Mouse (Mus musculus) intestine, embryonic 15.5 days (tissue): ENCODE results near the gene Atpaf1. TPM values are rescaled to one million over a fixed set of nuclear protein-coding genes. Genes with fewer than 3 reads are reported as not detected.

Experiments used
- ATAC-seq: fragments of 200-750 bp; cut with Nextera tagmentation; 2 replicates; pipeline ENCODE4 v1.8.0; 2017; ENCODE audit warnings: moderate TSS enrichment, moderate library complexity
- H3K27ac ChIP-seq: fragments of 300-500 bp; sonication (generic); 2 replicates; pipeline ENCODE4 v1.5.1; 2015; ENCODE audit warnings: mild to moderate bottlenecking, inconsistent platforms
- H3K27me3 ChIP-seq: fragments of 300-500 bp; sonication (generic); replicated peaks from 2 replicates; pipeline ENCODE4 v1.6.1; 2015; ENCODE audit warnings: inconsistent platforms
- H3K36me3 ChIP-seq: fragments of 300-500 bp; sonication (generic); 2 replicates; pipeline ENCODE4 v1.6.1; 2015; ENCODE audit warnings: inconsistent platforms
- H3K4me1 ChIP-seq: fragments of 300-500 bp; sonication (generic); replicated peaks from 2 replicates; pipeline ENCODE4 v1.6.1; 2015; ENCODE audit warnings: inconsistent platforms
- H3K4me2 ChIP-seq: fragments of 300-500 bp; sonication (generic); replicated peaks from 2 replicates; pipeline ENCODE4 v1.6.1; 2015; ENCODE audit warnings: mild to moderate bottlenecking, inconsistent platforms
- H3K4me3 ChIP-seq: fragments of 300-500 bp; sonication (generic); replicated peaks from 2 replicates; pipeline ENCODE4 v1.5.1; 2015; ENCODE audit warnings: inconsistent platforms
- H3K9ac ChIP-seq: fragments of 300-500 bp; sonication (generic); 2 replicates; pipeline ENCODE4 v1.6.1; 2015; ENCODE audit warnings: inconsistent platforms
- H3K9me3 ChIP-seq: fragments of 300-500 bp; sonication (generic); 2 replicates; pipeline ENCODE4 v1.6.1; 2016; ENCODE audit warnings: inconsistent platforms
- WGBS: fragments of 180-500 bp; shearing (Covaris S2); methylation state at CpG from one replicate; pipeline ENCODE4 v1.1.7; 2015; 5-methylcytosine and 5-hydroxymethylcytosine counted together
- polyA plus RNA-seq: library from polyadenylated mRNA; unstranded; fragments of >200 nt; fragmentation: Nextera tagmentation; extraction: Ambion mirVana; gene quantifications from 2 replicates; pipeline ENCODE4 v1.2.1, GENCODE M21; 2015

The Atpaf1 gene
- polyA plus RNA-seq = 62.4 and 63.5 TPM in 2 replicates

- under 1% methylated on average over 69 of the region's 69 CpGs for WGBS
- peak within 1 kb of the TSS; percentile 70 for H3K27ac ChIP-seq
- 0 out of 2 replicates have a peak, but pooled peaks cover 2% of the 10 kb centered on the region for H3K36me3 ChIP-seq
- peak; percentile 93 for ATAC-seq
- peak within 1 kb of the TSS; percentile 89 for H3K4me2 ChIP-seq
- no peaks in the 10 kb centered on the region for H3K27me3 ChIP-seq
- H3K9me3 ChIP-seq = no peaks in the 10 kb centered on the region
- H3K4me1 ChIP-seq = peaks cover 6% of the 10 kb centered on the region; the same call in 1 of the 2 replicates
- H3K9ac ChIP-seq = peak within 1 kb of the TSS; percentile 83
- H3K4me3 ChIP-seq = peak within 1 kb of the TSS; percentile 85
Measured at GRCm38 (mm10) chr4:115784769-115785510, at the start of gene Atpaf1. Atpaf1 (plus strand) TSS chr4:115784812.

GRCm38 (mm10) chr4:115734867-115735266, 49.7 kb upstream of the Atpaf1 start:
- Histone ChIP-seq H3K27ac (no peak overlapping the region), H3K9me3 (no peaks in the 10 kb centered on the region), H3K4me3 (no peak overlapping the region), H3K4me2 (no peak overlapping the region), H3K4me1 (peaks cover 10% of the 10 kb centered on the region), H3K36me3 (no peaks in the 10 kb centered on the region), H3K9ac (no peak overlapping the region), H3K27me3 (no peaks in the 10 kb centered on the region)
- WGBS = 72% methylated on average over 4 of the region's 4 CpGs
- ATAC-seq = no peak

GRCm38 (mm10) chr4:115737551-115738041, 47.0 kb upstream of the Atpaf1 start, which contains the start of gene Efcab14:
Efcab14 (plus strand) TSS chr4:115737744.
- peak within 1 kb of the TSS; percentile 90 for H3K9ac ChIP-seq

GRCm38 (mm10) chr4:115738481-115738985, 46.1 kb upstream of the Atpaf1 start:
- no peaks in the 10 kb centered on the region for H3K9me3 ChIP-seq
- no peaks in the 10 kb centered on the region for H3K27me3 ChIP-seq
- H3K36me3 ChIP-seq = no peaks in the 10 kb centered on the region
- peak overlapping the region; percentile 77 for H3K4me2 ChIP-seq
- WGBS = 31% methylated on average over 13 of the region's 13 CpGs
- peak overlapping the region; percentile 83 for H3K4me3 ChIP-seq
- H3K27ac ChIP-seq = no peak overlapping the region
- no peak for ATAC-seq
- H3K4me1 ChIP-seq = peaks cover 7% of the 10 kb centered on the region
- H3K9ac ChIP-seq = peak overlapping the region; percentile 90

More at GRCm38 (mm10) chr4:115737551-115738041, 47.0 kb upstream of the Atpaf1 start, which contains the start of gene Efcab14:
- ATAC-seq = peak; percentile 99
- peaks cover 9% of the 10 kb centered on the region for H3K4me1 ChIP-seq
- WGBS = under 1% methylated on average over 45 of the region's 45 CpGs
- H3K4me3 ChIP-seq = peak within 1 kb of the TSS; percentile 83
- H3K27me3 ChIP-seq = no peaks in the 10 kb centered on the region
- peak within 1 kb of the TSS; percentile 77 for H3K4me2 ChIP-seq
- H3K36me3 ChIP-seq = no peaks in the 10 kb centered on the region
- peak within 1 kb of the TSS; percentile 83 for H3K27ac ChIP-seq
- H3K9me3 ChIP-seq = no peaks in the 10 kb centered on the region

GRCm38 (mm10) chr4:115742658-115743057, 42.0 kb upstream of the Atpaf1 start:
- Histone ChIP-seq H3K36me3 (no peaks in the 10 kb centered on the region), H3K9me3 (no peaks in the 10 kb centered on the region), H3K27me3 (no peaks in the 10 kb centered on the region), H3K9ac (no peak overlapping the region), H3K4me1 (peaks cover 7% of the 10 kb centered on the region), H3K27ac (no peak overlapping the region), H3K4me2 (no peak overlapping the region), H3K4me3 (no peak overlapping the region)
- no peak for ATAC-seq

GRCm38 (mm10) chr4:115743096-115743495, 41.5 kb upstream of the Atpaf1 start:
- ATAC-seq = no peak
- H3K4me3 ChIP-seq = no peak overlapping the region
- H3K4me1 ChIP-seq = peaks cover 7% of the 10 kb centered on the region
- no peaks in the 10 kb centered on the region for H3K36me3 ChIP-seq
- no peaks in the 10 kb centered on the region for H3K9me3 ChIP-seq
- no peak overlapping the region for H3K4me2 ChIP-seq
- H3K27me3 ChIP-seq = no peaks in the 10 kb centered on the region
- no peak overlapping the region for H3K27ac ChIP-seq
- no peak overlapping the region for H3K9ac ChIP-seq
- 71% methylated on average over 4 of the region's 4 CpGs for WGBS

- Histone ChIP-seq H3K27me3 (no peaks in the 10 kb centered on the region), H3K4me2 (no peak overlapping the region), H3K36me3 (0 out of 2 replicates have a peak, but pooled peaks cover 3% of the 10 kb centered on the region), H3K9ac (no peak overlapping the region), H3K4me1 (no peaks in the 10 kb centered on the region), H3K4me3 (no peak overlapping the region), H3K27ac (no peak overlapping the region), H3K9me3 (no peaks in the 10 kb centered on the region)
- WGBS = 28% methylated on average over 1 of the region's 1 CpGs
- peak; percentile 72 for ATAC-seq
Measured at GRCm38 (mm10) chr4:115748181-115748580, 36.4 kb upstream of the Atpaf1 start.

- no peak overlapping the region for H3K27ac ChIP-seq
- H3K27me3 ChIP-seq = no peaks in the 10 kb centered on the region
- no peak overlapping the region for H3K9ac ChIP-seq
- 54% methylated on average over 1 of the region's 1 CpGs for WGBS
- H3K4me2 ChIP-seq = no peak overlapping the region
- H3K9me3 ChIP-seq = no peaks in the 10 kb centered on the region
- peak; percentile 73; the same call in 1 of the 2 replicates for ATAC-seq
- no peak overlapping the region for H3K4me3 ChIP-seq
- no peaks in the 10 kb centered on the region for H3K4me1 ChIP-seq
- H3K36me3 ChIP-seq = 0 out of 2 replicates have a peak, but pooled peaks cover 3% of the 10 kb centered on the region
Measured at GRCm38 (mm10) chr4:115749336-115749735, 35.3 kb upstream of the Atpaf1 start.

GRCm38 (mm10) chr4:115754101-115754500, 30.5 kb upstream of the Atpaf1 start:
- WGBS = 91% methylated on average over 3 of the region's 3 CpGs
- Histone ChIP-seq H3K9me3 (no peaks in the 10 kb centered on the region), H3K4me1 (no peaks in the 10 kb centered on the region), H3K4me2 (no peak overlapping the region), H3K27me3 (no peaks in the 10 kb centered on the region), H3K9ac (no peak overlapping the region), H3K4me3 (no peak overlapping the region), H3K27ac (no peak overlapping the region), H3K36me3 (0 out of 2 replicates have a peak, but pooled peaks cover 3% of the 10 kb centered on the region)
- no peak for ATAC-seq

- no peak overlapping the region for H3K4me3 ChIP-seq
- H3K9ac ChIP-seq = no peak overlapping the region
- no peaks in the 10 kb centered on the region for H3K9me3 ChIP-seq
- H3K4me1 ChIP-seq = no peaks in the 10 kb centered on the region
- peaks cover 4% of the 10 kb centered on the region; the same call in 1 of the 2 replicates for H3K36me3 ChIP-seq
- ATAC-seq = no peak
- no peak overlapping the region for H3K4me2 ChIP-seq
- 95% methylated on average over 1 of the region's 1 CpGs for WGBS
- H3K27me3 ChIP-seq = no peaks in the 10 kb centered on the region
- H3K27ac ChIP-seq = no peak overlapping the region
Measured at GRCm38 (mm10) chr4:115754851-115755250, 29.8 kb upstream of the Atpaf1 start.

GRCm38 (mm10) chr4:115761206-115761605, 23.4 kb upstream of the Atpaf1 start:
- no peaks in the 10 kb centered on the region for H3K9me3 ChIP-seq
- no peaks in the 10 kb centered on the region for H3K27me3 ChIP-seq
- ATAC-seq = no peak
- H3K36me3 ChIP-seq = peaks cover 17% of the 10 kb centered on the region
- H3K4me2 ChIP-seq = no peak overlapping the region
- 62% methylated on average over 3 of the region's 3 CpGs for WGBS
- no peak overlapping the region for H3K9ac ChIP-seq
- no peaks in the 10 kb centered on the region for H3K4me1 ChIP-seq
- no peak overlapping the region for H3K4me3 ChIP-seq
- no peak overlapping the region for H3K27ac ChIP-seq

- Histone ChIP-seq H3K36me3 (peaks cover 16% of the 10 kb centered on the region), H3K9me3 (no peaks in the 10 kb centered on the region), H3K9ac (no peak overlapping the region), H3K27ac (no peak overlapping the region), H3K4me1 (no peaks in the 10 kb centered on the region), H3K4me3 (no peak overlapping the region), H3K27me3 (no peaks in the 10 kb centered on the region), H3K4me2 (no peak overlapping the region)
- 91% methylated on average over 11 of the region's 11 CpGs for WGBS
- no peak for ATAC-seq
Measured at GRCm38 (mm10) chr4:115764581-115764980, 20.0 kb upstream of the Atpaf1 start.
